Mouse (Mus musculus) fibroblast of lung, adult 2 months (primary cell): ENCODE data around the gene Foxo6.

ENCODE experiments used
- DNase-seq: peaks from one replicate; pipeline ENCODE4 v3.0.0-alpha.2; 2011; ENCODE audit warnings: low read depth

The Foxo6 gene

GRCm38 (mm10) chr4:120287290-120288111 lies at the start of gene Foxo6:
Foxo6 (minus strand) TSS chr4:120287349.
- DNase-seq: peak; percentile 71

DNA sequence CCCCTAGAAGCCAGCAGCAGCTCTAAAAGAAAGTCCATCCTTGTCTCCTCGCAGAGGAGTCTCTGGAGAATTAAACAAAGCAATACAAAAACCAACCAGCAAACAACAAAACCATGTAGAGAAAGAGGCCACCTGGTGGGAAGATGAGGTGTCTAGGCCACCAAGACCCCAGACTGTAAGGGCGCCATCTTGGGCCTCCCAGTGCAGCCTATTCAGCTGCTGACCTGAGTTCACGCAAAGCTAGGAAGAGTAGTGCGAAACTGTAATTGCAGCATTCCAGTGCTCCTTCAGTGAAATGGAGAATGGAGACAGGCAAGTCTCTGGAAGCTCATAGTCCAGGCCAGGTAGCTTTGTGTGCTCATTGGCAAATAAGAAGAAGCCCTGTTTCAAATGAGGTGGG lies 47.2 kb upstream of the Foxo6 start:
- no peak for DNase-seq

GRCm38 (mm10) chr4:120332934-120333421 lies 45.8 kb upstream of the Foxo6 start:
- no peak for DNase-seq

- no peak for DNase-seq
Observed at GRCm38 (mm10) chr4:120332405-120332933, 45.3 kb upstream of the Foxo6 start.

DNA sequence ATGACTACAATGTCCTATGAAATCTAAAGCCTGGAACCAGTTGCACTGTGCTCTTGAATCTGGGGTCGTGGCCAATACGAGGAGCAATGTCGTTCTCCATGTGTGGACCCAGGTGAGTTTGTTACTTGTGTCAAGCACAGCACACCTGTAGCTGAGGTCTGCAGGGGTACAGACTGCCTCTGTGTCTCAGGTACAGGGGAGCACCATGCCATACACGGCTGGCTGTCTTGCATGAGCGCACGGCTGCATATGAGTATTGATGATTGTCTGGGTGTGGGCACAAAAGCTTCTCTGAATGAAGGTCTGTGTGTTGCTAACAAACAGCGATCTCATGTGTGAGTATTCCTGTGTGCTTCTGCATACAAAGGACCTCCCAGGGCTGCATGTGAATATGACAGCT lies 44.8 kb upstream of the Foxo6 start:
- DNase-seq: no peak

DNA sequence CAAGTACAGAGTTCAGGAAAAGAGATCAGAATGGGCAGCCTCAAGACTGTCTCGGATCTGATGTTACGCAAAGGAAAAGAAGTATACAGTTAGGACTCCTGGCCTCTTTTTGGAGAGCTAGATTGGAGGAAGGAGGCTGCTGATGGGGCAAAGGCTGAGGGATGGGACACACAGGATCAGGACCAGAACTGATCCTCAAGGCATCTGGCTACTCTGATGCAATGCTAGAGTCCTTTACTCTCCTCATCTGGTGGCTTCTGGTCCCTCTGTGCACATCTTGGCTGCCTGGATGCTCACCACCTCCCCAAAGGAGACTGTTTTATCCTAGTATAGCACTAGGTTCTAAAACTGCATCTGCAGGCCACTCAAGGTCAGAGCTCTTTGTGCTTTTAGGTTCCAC lies 44.4 kb upstream of the Foxo6 start:
- DNase-seq: no peak

- DNase-seq: no peak
Observed at GRCm38 (mm10) chr4:120325748-120326147, 38.6 kb upstream of the Foxo6 start.

DNA sequence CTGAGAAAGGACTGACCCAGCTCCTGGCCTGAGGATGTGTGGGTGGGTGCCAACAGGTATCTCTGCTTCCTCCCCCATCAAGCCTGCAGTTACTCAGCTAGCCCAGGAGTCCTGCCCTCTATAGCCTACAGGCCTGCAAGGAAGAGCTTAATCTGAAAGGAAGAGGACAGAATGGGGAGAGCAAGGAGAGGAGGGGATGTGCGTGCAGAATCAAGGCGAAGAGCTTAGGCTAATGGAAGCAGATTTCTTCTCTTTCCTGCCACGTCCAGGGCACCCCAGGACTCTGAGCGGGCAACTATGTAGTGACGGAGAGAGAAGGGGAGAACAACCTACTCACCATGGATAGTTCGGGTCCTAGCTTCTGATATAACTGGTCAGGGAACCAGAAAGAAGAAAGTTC lies 37.9 kb upstream of the Foxo6 start:
- no peak for DNase-seq

- DNase-seq: no peak
Observed at GRCm38 (mm10) chr4:120323858-120324257, 36.7 kb upstream of the Foxo6 start.

DNA sequence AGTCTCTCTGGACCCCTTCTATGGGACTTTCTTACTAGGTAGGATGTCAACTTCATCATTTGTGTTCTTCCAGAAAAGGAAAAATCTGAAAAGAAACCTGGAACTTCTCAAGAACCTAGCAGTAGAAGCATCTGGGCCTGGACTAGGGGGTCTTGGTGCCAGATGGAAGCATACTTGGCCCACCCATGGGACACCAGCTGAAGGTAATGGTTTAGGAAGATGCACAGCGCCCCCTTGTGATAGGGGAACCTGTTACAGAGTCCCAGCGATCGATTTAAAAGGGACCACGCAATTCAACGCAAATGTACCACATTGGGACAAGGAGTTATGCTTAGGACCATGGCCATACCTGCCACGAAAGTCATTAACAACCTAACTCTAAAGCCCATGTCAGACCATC lies 36.0 kb upstream of the Foxo6 start:
- no peak for DNase-seq

DNA sequence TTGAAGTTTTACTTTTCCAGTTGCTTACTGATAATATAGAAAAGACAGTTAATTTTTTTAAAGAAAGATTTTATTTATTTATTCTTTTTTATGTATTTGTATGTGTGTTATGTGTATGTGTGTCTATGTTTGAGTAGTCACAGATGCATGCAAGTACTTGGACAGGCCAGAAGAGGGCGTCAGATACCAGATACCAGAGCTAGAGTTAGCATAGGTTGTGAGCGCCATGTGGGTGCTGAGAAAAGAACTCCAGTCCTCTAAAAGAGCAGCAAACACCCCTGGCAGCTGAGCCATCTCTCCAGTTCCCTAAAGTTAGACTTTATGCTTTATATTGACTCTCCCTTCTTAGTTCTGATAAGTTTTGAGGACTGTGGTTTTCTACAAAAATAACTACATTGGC lies 30.4 kb upstream of the Foxo6 start:
- no peak for DNase-seq

- DNase-seq: no peak
Observed at GRCm38 (mm10) chr4:120316716-120317115, 29.6 kb upstream of the Foxo6 start.

GRCm38 (mm10) chr4:120314571-120314970 lies 27.4 kb upstream of the Foxo6 start:
- DNase-seq: no peak

GRCm38 (mm10) chr4:120313309-120313708 lies 26.2 kb upstream of the Foxo6 start:
- no peak for DNase-seq

GRCm38 (mm10) chr4:120304580-120304979 lies 17.4 kb upstream of the Foxo6 start:
- DNase-seq: no peak

DNA sequence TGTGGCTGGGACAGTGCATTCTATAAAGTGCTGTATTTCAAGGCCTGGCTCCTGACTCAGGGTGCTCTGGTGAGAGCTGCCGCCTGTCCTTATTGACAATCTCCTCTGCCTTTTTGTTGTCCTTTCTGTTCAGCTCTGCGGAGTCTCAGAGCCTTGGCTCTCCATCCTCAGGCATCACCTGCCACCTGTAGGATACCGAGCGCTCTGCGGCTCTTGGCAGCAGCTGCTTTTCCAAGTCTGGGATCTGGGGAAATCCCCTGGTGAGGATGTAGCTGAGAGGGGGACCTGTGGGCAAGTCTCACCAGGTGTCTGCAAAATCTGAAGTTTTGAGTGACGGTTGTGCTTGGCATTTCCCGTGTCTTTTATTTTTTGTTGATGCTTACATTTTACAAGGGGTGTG lies 12.1 kb upstream of the Foxo6 start:
- DNase-seq: no peak

GRCm38 (mm10) chr4:120291106-120291822 lies 4.1 kb upstream of the Foxo6 start:
- no peak for DNase-seq

- DNase-seq: no peak
Observed at GRCm38 (mm10) chr4:120290486-120290885, 3.3 kb upstream of the Foxo6 start.

GRCm38 (mm10) chr4:120289181-120289965 lies 2.2 kb upstream of the Foxo6 start:
- peak; percentile 33 for DNase-seq

DNA sequence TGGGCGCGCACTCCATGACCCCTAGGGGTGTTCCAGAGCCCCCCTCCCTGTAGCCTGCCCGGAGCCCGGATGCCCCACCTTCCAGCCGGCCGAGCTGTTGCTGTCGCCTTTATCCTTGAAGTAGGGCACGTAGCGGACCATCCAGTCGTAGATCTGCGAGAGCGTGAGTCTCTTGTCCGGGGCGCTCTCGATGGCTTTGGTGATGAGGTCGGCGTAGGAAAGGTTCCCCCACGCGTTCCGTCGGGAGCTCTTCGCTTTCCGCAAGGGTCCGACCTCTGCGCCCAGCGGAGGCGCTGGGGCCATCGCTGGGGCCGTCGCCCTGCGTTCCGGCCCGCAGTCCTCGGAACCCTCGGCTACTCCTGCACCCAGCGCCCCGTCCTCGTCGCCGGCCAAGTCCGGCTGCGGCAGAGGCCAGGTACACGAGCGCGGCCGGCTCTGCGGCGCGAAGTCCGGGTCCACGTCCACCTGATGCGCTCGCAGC lies 348 bp downstream of the Foxo6 start:
- no peak for DNase-seq

GRCm38 (mm10) chr4:120285730-120286129 lies 1.4 kb downstream of the Foxo6 start:
- no peak for DNase-seq

- DNase-seq: no peak
Observed at GRCm38 (mm10) chr4:120285223-120285622, 1.9 kb downstream of the Foxo6 start.
